Mouse (Mus musculus): ENCODE data around the gene Tet2. TPM values are rescaled to one million over a fixed set of nuclear protein-coding genes. Genes with fewer than 3 reads are reported as not detected.
"Not testable (repeated sequence)": the region's sequence is repeated elsewhere in the genome, so short reads cannot be mapped to it uniquely, and the experiment has no call there.

Tet2 gene
- 5.1 TPM in 2 replicates for polyA plus RNA-seq (2016; fragmentation: Nextera tagmentation; extraction: Ambion mirVana)

GRCm38 (mm10) chr3:133544551-133545303 lies at the start of gene Tet2:
TSS of gene Tet2 (minus strand) at chr3:133545139.
- H3K36me3 ChIP-seq = no peaks in the 10 kb centered on the region
- H3K27me3 ChIP-seq (replicated peaks) = 0 out of 2 replicates have a peak, but pooled peaks cover 6% of the 10 kb centered on the region
- peak within 1 kb of the TSS; percentile 75 for H3K9ac ChIP-seq
- 2% methylated on average over 26 of the region's 73 CpGs for WGBS (ENCODE audit: insufficient replicate concordance)
- H3K9me3 ChIP-seq (replicated peaks) = no peaks in the 10 kb centered on the region
- H3K4me3 ChIP-seq = peak within 1 kb of the TSS; percentile 73
- peaks cover 19% of the 10 kb centered on the region for H3K4me1 ChIP-seq
- ATAC-seq = peak; percentile 47; the same call in 1 of the 2 replicates
- peak within 1 kb of the TSS; percentile 84 for H3K27ac ChIP-seq
- H3K4me2 ChIP-seq = peak within 1 kb of the TSS; percentile 96

GRCm38 (mm10) chr3:133592995-133593394 lies 48.1 kb upstream of the Tet2 start:
- not testable (repeated sequence) for H3K9me3 ChIP-seq (replicated peaks); H3K27ac ChIP-seq; H3K4me1 ChIP-seq; H3K9ac ChIP-seq; ATAC-seq; H3K4me2 ChIP-seq; H3K27me3 ChIP-seq (replicated peaks); H3K36me3 ChIP-seq; H3K4me3 ChIP-seq
- WGBS (ENCODE audit: insufficient replicate concordance) = 68% methylated on average over 2 of the region's 2 CpGs

GRCm38 (mm10) chr3:133590506-133591152 lies 45.7 kb upstream of the Tet2 start:
- Histone ChIP-seq H3K4me1 (no peaks in the 10 kb centered on the region), H3K27me3 (replicated peaks) (no peaks in the 10 kb centered on the region), H3K4me2 (no peak overlapping the region), H3K9ac (no peak overlapping the region), H3K9me3 (replicated peaks) (no peaks in the 10 kb centered on the region), H3K4me3 (no peak overlapping the region), H3K27ac (no peak overlapping the region), H3K36me3 (no peaks in the 10 kb centered on the region)
- WGBS (ENCODE audit: insufficient replicate concordance) = 68% methylated on average over 7 of the region's 7 CpGs
- no peak for ATAC-seq

GRCm38 (mm10) chr3:133585010-133585409 lies 40.1 kb upstream of the Tet2 start:
- ATAC-seq = no peak
- 61% methylated on average over 2 of the region's 2 CpGs for WGBS (ENCODE audit: insufficient replicate concordance)
- H3K27ac ChIP-seq = no peak overlapping the region

GRCm38 (mm10) chr3:133583411-133584025 lies 38.6 kb upstream of the Tet2 start:
- no peak; the same call in 1 of the 2 replicates for ATAC-seq
- H3K27ac ChIP-seq = no peak overlapping the region
- H3K27me3 ChIP-seq (replicated peaks) = no peaks in the 10 kb centered on the region
- H3K4me1 ChIP-seq = no peaks in the 10 kb centered on the region
- H3K9ac ChIP-seq = no peak overlapping the region
- no peaks in the 10 kb centered on the region for H3K9me3 ChIP-seq (replicated peaks)
- H3K4me2 ChIP-seq = no peak overlapping the region
- H3K36me3 ChIP-seq = no peaks in the 10 kb centered on the region
- WGBS (ENCODE audit: insufficient replicate concordance) = 56% methylated on average over 9 of the region's 9 CpGs
- H3K4me3 ChIP-seq = no peak overlapping the region

More at GRCm38 (mm10) chr3:133585010-133585409, 40.1 kb upstream of the Tet2 start:
- H3K4me3 ChIP-seq = no peak overlapping the region
- no peak overlapping the region for H3K9ac ChIP-seq
- H3K36me3 ChIP-seq = no peaks in the 10 kb centered on the region
- H3K27me3 ChIP-seq (replicated peaks) = no peaks in the 10 kb centered on the region
- H3K4me2 ChIP-seq = no peak overlapping the region
- H3K4me1 ChIP-seq = no peaks in the 10 kb centered on the region
- no peaks in the 10 kb centered on the region for H3K9me3 ChIP-seq (replicated peaks)

GRCm38 (mm10) chr3:133582969-133583368 lies 38.0 kb upstream of the Tet2 start:
- ATAC-seq = no peak

GRCm38 (mm10) chr3:133582096-133582495 lies 37.2 kb upstream of the Tet2 start:
- Histone ChIP-seq H3K4me2 (no peak overlapping the region), H3K4me1 (no peaks in the 10 kb centered on the region), H3K36me3 (no peaks in the 10 kb centered on the region), H3K27me3 (replicated peaks) (no peaks in the 10 kb centered on the region), H3K9me3 (replicated peaks) (no peaks in the 10 kb centered on the region), H3K4me3 (no peak overlapping the region), H3K9ac (no peak overlapping the region), H3K27ac (no peak overlapping the region)
- 69% methylated on average over 5 of the region's 5 CpGs for WGBS (ENCODE audit: insufficient replicate concordance)
- ATAC-seq = no peak

More at GRCm38 (mm10) chr3:133582969-133583368, 38.0 kb upstream of the Tet2 start:
- H3K36me3 ChIP-seq = no peaks in the 10 kb centered on the region
- no peak overlapping the region for H3K4me2 ChIP-seq
- H3K4me1 ChIP-seq = no peaks in the 10 kb centered on the region
- no peaks in the 10 kb centered on the region for H3K9me3 ChIP-seq (replicated peaks)
- H3K27me3 ChIP-seq (replicated peaks) = no peaks in the 10 kb centered on the region
- WGBS (ENCODE audit: insufficient replicate concordance) = 20% methylated on average over 4 of the region's 4 CpGs
- no peak overlapping the region for H3K27ac ChIP-seq
- H3K4me3 ChIP-seq = no peak overlapping the region
- H3K9ac ChIP-seq = no peak overlapping the region

GRCm38 (mm10) chr3:133581541-133581940 lies 36.6 kb upstream of the Tet2 start:
- Histone ChIP-seq H3K9me3 (replicated peaks) (no peaks in the 10 kb centered on the region), H3K27ac (no peak overlapping the region), H3K4me1 (no peaks in the 10 kb centered on the region), H3K9ac (no peak overlapping the region), H3K36me3 (no peaks in the 10 kb centered on the region), H3K27me3 (replicated peaks) (no peaks in the 10 kb centered on the region), H3K4me3 (no peak overlapping the region), H3K4me2 (no peak overlapping the region)
- WGBS (ENCODE audit: insufficient replicate concordance) = 79% methylated on average over 4 of the region's 4 CpGs
- no peak for ATAC-seq

- no peaks in the 10 kb centered on the region for H3K36me3 ChIP-seq
- H3K9ac ChIP-seq = no peak overlapping the region
- H3K4me2 ChIP-seq = no peak overlapping the region
- H3K27ac ChIP-seq = no peak overlapping the region
- H3K9me3 ChIP-seq (replicated peaks) = no peaks in the 10 kb centered on the region
- H3K27me3 ChIP-seq (replicated peaks) = no peaks in the 10 kb centered on the region
- H3K4me3 ChIP-seq = no peak overlapping the region
- no peaks in the 10 kb centered on the region for H3K4me1 ChIP-seq
- no peak for ATAC-seq
- 92% methylated on average over 9 of the region's 9 CpGs for WGBS (ENCODE audit: insufficient replicate concordance)
These were observed 34.7 kb upstream of the Tet2 start for GRCm38 (mm10) chr3:133579671-133580070.

GRCm38 (mm10) chr3:133579140-133579539 lies 34.2 kb upstream of the Tet2 start:
- Histone ChIP-seq H3K4me2 (no peak overlapping the region), H3K9me3 (replicated peaks) (no peaks in the 10 kb centered on the region), H3K27me3 (replicated peaks) (no peaks in the 10 kb centered on the region), H3K27ac (no peak overlapping the region), H3K9ac (no peak overlapping the region), H3K4me3 (no peak overlapping the region), H3K36me3 (no peaks in the 10 kb centered on the region), H3K4me1 (no peaks in the 10 kb centered on the region)
- ATAC-seq = no peak
- WGBS (ENCODE audit: insufficient replicate concordance) = 65% methylated on average over 9 of the region's 9 CpGs

GRCm38 (mm10) chr3:133574969-133575368 lies 30.0 kb upstream of the Tet2 start:
- Histone ChIP-seq H3K27me3 (replicated peaks) (no peaks in the 10 kb centered on the region), H3K4me3 (no peak overlapping the region), H3K36me3 (no peaks in the 10 kb centered on the region), H3K9me3 (replicated peaks) (no peaks in the 10 kb centered on the region), H3K4me1 (no peaks in the 10 kb centered on the region), H3K9ac (no peak overlapping the region), H3K4me2 (no peak overlapping the region), H3K27ac (no peak overlapping the region)
- 54% methylated on average over 6 of the region's 6 CpGs for WGBS (ENCODE audit: insufficient replicate concordance)
- ATAC-seq = no peak

- Histone ChIP-seq H3K4me1 (no peaks in the 10 kb centered on the region), H3K36me3 (no peaks in the 10 kb centered on the region), H3K4me3 (no peak overlapping the region), H3K27me3 (replicated peaks) (no peaks in the 10 kb centered on the region), H3K9me3 (replicated peaks) (no peaks in the 10 kb centered on the region), H3K27ac (no peak overlapping the region), H3K9ac (no peak overlapping the region), H3K4me2 (no peak overlapping the region)
- ATAC-seq = no peak
- 61% methylated on average over 5 of the region's 5 CpGs for WGBS (ENCODE audit: insufficient replicate concordance)
These were observed 27.0 kb upstream of the Tet2 start for GRCm38 (mm10) chr3:133571961-133572360.

Data from liver, embryonic 12.5 days (tissue).